7 mouse cellular contexts compared by ENCODE assay signal in the genomic region with DNA sequence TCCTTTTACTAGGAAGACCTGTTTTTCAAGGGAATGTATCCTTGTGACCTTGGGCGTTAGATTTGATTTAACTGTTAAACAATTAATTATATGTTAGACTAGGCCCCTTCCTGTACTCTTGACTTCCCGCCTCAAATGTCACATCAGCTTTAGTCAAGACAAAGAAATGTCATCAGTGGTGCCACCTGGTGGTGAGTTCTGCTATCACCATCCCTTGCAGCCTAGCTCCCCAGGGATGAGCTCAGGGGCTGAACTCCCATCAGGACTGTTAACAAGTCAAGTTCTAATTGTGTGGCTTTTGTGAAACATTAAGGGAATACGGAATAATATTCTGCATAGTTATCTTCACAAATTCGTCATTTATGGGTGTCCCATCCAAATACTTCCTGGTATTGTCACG.
DNase-seq lines count a peak whose midpoint lies in the region; ATAC-seq and TF ChIP-seq lines count a peak whose summit lies in the region.

No protein-coding gene starts in this region.

- peak; percentile 73 for TF ChIP-seq RAD21 in MEL (IDR thresholded peaks at IDR 0.05; ENCODE audit: low read depth, low read length)

- TF ChIP-seq EP300 in MEL (IDR thresholded peaks at IDR 0.05; ENCODE audit: low read depth in 1 of 2, low read length in 2 of 2), result no peak
- TF ChIP-seq EP300 in stomach, postnatal 0 days (optimal IDR thresholded peaks at IDR 0.05), result no peak

- peak; percentile 21 for DNase-seq in kidney, adult 9 months
- DNase-seq in CD4-positive helper T cell, adult 2 months (ENCODE audit: low read depth, low spot score), result peak; percentile 49
- peak; percentile 76 for DNase-seq in MEL (ENCODE audit: low read depth, low spot score)
- peak; percentile 53 to 76 for DNase-seq in cerebellum, postnatal 25 days
- peak; percentile 73 for DNase-seq in lung, embryonic 14.5 days
- peak; percentile 58 for DNase-seq in stomach, postnatal 0 days (ENCODE audit: low spot score)

- H3K27ac ChIP-seq in kidney, embryonic 16.5 days (ENCODE audit: low read length), result no peak overlapping the region
- no peak overlapping the region for H3K27ac ChIP-seq in MEL (ENCODE audit: control insufficient read depth, low read depth, low read length)
- no peak overlapping the region for H3K27ac ChIP-seq in lung, embryonic 14.5 days (ENCODE audit: low read depth)
- H3K27ac ChIP-seq in stomach, postnatal 0 days (replicated peaks), result no peak overlapping the region

- no peaks in the 10 kb centered on the region for H3K79me2 ChIP-seq in MEL (ENCODE audit: control insufficient read depth, insufficient read depth, low read length, poor library complexity)

- H3K27me3 ChIP-seq in kidney, embryonic 16.5 days (ENCODE audit: insufficient read depth, low read length), result no peaks in the 10 kb centered on the region
- no peaks in the 10 kb centered on the region; a peak in 1 of 4 replicates for H3K27me3 ChIP-seq in MEL (ENCODE audit: control insufficient read depth in 1 of 2, insufficient read depth in 2 of 2, low read length in 2 of 2)
- H3K27me3 ChIP-seq in lung, embryonic 14.5 days (ENCODE audit: insufficient read depth, low read length), result no peaks in the 10 kb centered on the region
- no peaks in the 10 kb centered on the region for H3K27me3 ChIP-seq in stomach, postnatal 0 days (ENCODE audit: control insufficient read depth, insufficient read depth, low read length)

- no peak overlapping the region for H3K9ac ChIP-seq in kidney, embryonic 16.5 days (replicated peaks; ENCODE audit: low read length)
- H3K9ac ChIP-seq in MEL (ENCODE audit: control insufficient read depth, low read depth, low read length, poor library complexity, severe bottlenecking), result no peak overlapping the region
- H3K9ac ChIP-seq in lung, embryonic 14.5 days, result no peak overlapping the region
- H3K9ac ChIP-seq in stomach, postnatal 0 days (ENCODE audit: low read length), result no peak overlapping the region

- H3K4me2 ChIP-seq in kidney, embryonic 16.5 days (replicated peaks; ENCODE audit: low read depth, low read length), result no peak overlapping the region
- no peak overlapping the region for H3K4me2 ChIP-seq in lung, embryonic 14.5 days
- no peak overlapping the region for H3K4me2 ChIP-seq in stomach, postnatal 0 days (replicated peaks; ENCODE audit: low read depth)

- TF ChIP-seq CTCF in MEL (IDR thresholded peaks at IDR 0.05 in 2 of 3, conservative IDR thresholded peaks at IDR 0.05 in 1 of 3; ENCODE audit: control insufficient read depth in 1 of 3, insufficient read depth in 1 of 3, low read depth in 2 of 3, low read length in 3 of 3, poor library complexity in 1 of 3, severe bottlenecking in 1 of 3), result peak; percentile 77 to 83 (median 79)
- TF ChIP-seq CTCF in lung, embryonic 14.5 days (IDR thresholded peaks at IDR 0.05; ENCODE audit: low read depth), result peak; percentile 70
- TF ChIP-seq CTCF in stomach, postnatal 0 days (IDR thresholded peaks at IDR 0.05; ENCODE audit: low read depth), result peak; percentile 77

- no peak overlapping the region for H3K4me3 ChIP-seq in kidney, embryonic 16.5 days (ENCODE audit: low read length)
- H3K4me3 ChIP-seq in MEL (ENCODE audit: control insufficient read depth in 1 of 2, insufficient read depth in 1 of 2, low read depth in 2 of 2, low read length in 2 of 2), result no peak overlapping the region
- H3K4me3 ChIP-seq in lung, embryonic 14.5 days (ENCODE audit: low read depth, low read length), result no peak overlapping the region
- H3K4me3 ChIP-seq in stomach, postnatal 0 days (ENCODE audit: low read depth, low read length), result no peak overlapping the region

- H3K9me3 ChIP-seq in kidney, embryonic 16.5 days (ENCODE audit: low read length), result no peaks in the 10 kb centered on the region
- H3K9me3 ChIP-seq in MEL (replicated peaks; ENCODE audit: insufficient read depth, low read length), result no peaks in the 10 kb centered on the region
- no peaks in the 10 kb centered on the region for H3K9me3 ChIP-seq in lung, embryonic 14.5 days (ENCODE audit: low read depth, low read length)
- H3K9me3 ChIP-seq in stomach, postnatal 0 days (ENCODE audit: control insufficient read depth, low read length), result no peaks in the 10 kb centered on the region

- 73% methylated on average over 5 of the region's 5 CpGs for WGBS in kidney, embryonic 16.5 days
- WGBS in lung, embryonic 14.5 days, result 73% methylated on average over 5 of the region's 5 CpGs
- 76% methylated on average over 5 of the region's 5 CpGs for WGBS in stomach, postnatal 0 days

- H3K36me3 ChIP-seq in kidney, embryonic 16.5 days (ENCODE audit: insufficient read depth, low read length), result no peaks in the 10 kb centered on the region
- no peaks in the 10 kb centered on the region for H3K36me3 ChIP-seq in MEL (ENCODE audit: control insufficient read depth in 1 of 2, insufficient read depth in 2 of 2, low read length in 2 of 2)
- H3K36me3 ChIP-seq in lung, embryonic 14.5 days (ENCODE audit: insufficient read depth), result no peaks in the 10 kb centered on the region
- H3K36me3 ChIP-seq in stomach, postnatal 0 days (ENCODE audit: control insufficient read depth, insufficient read depth, low read length), result no peaks in the 10 kb centered on the region

- no peaks in the 10 kb centered on the region for H3K4me1 ChIP-seq in kidney, embryonic 16.5 days (ENCODE audit: insufficient read depth, low read length)
- H3K4me1 ChIP-seq in MEL (ENCODE audit: control insufficient read depth in 1 of 2, insufficient read depth in 2 of 2, low read length in 2 of 2), result peaks cover 0 to 3% of the 10 kb centered on the region in 2 experiments; a peak in 2 of 4 replicates
- no peaks in the 10 kb centered on the region for H3K4me1 ChIP-seq in lung, embryonic 14.5 days (ENCODE audit: insufficient read depth)
- no peaks in the 10 kb centered on the region for H3K4me1 ChIP-seq in stomach, postnatal 0 days (replicated peaks; ENCODE audit: control insufficient read depth, insufficient read depth)

- no peak for ATAC-seq in kidney, embryonic 16.5 days (ENCODE audit: low FRiP score, low TSS enrichment)
- ATAC-seq in lung, embryonic 14.5 days (ENCODE audit: insufficient read depth), result no peak
- ATAC-seq in stomach, postnatal 0 days (ENCODE audit: low FRiP score, low TSS enrichment), result no peak

- TF ChIP-seq POLR2A in MEL (IDR thresholded peaks at IDR 0.05; ENCODE audit: control insufficient read depth in 1 of 2, insufficient read depth in 1 of 2, low read depth in 1 of 2, low read length in 2 of 2, poor library complexity in 1 of 2), result no peak

TF ChIP-seq in MEL, 35 proteins besides CTCF, POLR2A, EP300 and RAD21:
- TF ChIP-seq ZC3H11A (IDR thresholded peaks at IDR 0.05; ENCODE audit: low read depth, low read length) (peak; percentile 74), BHLHE40 (IDR thresholded peaks at IDR 0.05; ENCODE audit: borderline replicate concordance, low read depth, low read length) (no peak), SMC3 (IDR thresholded peaks at IDR 0.05; ENCODE audit: low read depth, low read length) (peak; percentile 95)

Comparison
In these comparisons a context has a peak if more than half of its experiments do, and no peak if none do; other contexts are left out.
1. DNase-seq: peak in every context shown above with its lines; median percentile 76 in MEL; 73 in lung, embryonic 14.5 days; 64 in cerebellum, postnatal 25 days; 58 in stomach, postnatal 0 days; 49 in CD4-positive helper T cell, adult 2 months; 21 in kidney, adult 9 months.